Mouse (Mus musculus) left cerebral cortex, postnatal 36 days (tissue): ENCODE results near the gene Use1. TPM values are rescaled to one million over a fixed set of nuclear protein-coding genes. Genes with fewer than 3 reads are reported as not detected.

Experiments used
- DNase-seq, 2 experiments: peaks; one replicate each; pipeline ENCODE4 v3.0.0; 2021 to 2022; ENCODE audit warnings: low spot score in 2 of 2, mixed read lengths in 1 of 2
- intact Hi-C: fragments of 180-260 bp; cut with DNase I; formaldehyde crosslinking; loops from one replicate; pipeline ENCODE4 v1.15.1; 2025
- total RNA-seq, 2 experiments: library from RNA; stranded (reverse); gene quantifications; 2 replicates each; pipeline ENCODE4 v1.2.3; 2021

Use1 gene
- total RNA-seq, 2 experiments from 2014 or later = 104 to 119 TPM

DNA sequence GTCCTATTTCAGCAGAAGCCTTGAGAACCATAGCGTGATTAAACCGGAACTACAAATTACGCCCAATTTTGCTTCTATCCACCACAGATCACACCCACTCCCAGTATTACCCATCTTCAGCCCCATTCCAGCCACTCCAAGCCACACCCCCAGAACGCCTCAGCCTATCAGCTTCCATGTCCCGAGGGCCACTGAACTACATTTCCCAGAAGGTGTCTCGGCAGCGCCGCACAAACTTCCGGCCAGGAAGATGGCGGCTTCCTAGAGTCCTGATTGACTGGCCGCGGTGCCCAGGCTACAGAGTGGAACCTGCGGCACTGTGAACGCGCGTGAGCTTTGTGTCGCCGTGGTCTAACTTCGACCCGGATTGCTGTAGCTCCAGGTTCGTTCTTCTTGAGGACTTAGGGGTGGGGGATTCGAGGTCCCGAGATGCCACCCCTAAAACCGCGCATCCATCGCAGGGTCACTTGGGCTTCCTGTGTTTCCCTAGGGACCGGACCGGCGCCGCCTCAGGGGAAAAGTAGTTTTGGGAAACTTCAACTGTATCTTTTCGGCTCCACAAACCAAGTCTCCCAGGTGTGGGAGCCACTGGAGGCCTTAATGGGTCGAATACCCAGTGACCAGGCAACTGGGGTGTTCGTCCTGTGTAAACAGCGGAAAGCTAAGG lies 30.1 kb downstream of the Use1 start, which contains the start of gene Babam1:
TSS of gene Babam1 (plus strand) at position 223 of the 667 bp plus-strand sequence.
- intact Hi-C loops = loop anchor here (5.0 kb wide), 1 partner anchor 824 kb away; no protein-coding TSS in a partner anchor
- DNase-seq = peak; percentile 92

DNA sequence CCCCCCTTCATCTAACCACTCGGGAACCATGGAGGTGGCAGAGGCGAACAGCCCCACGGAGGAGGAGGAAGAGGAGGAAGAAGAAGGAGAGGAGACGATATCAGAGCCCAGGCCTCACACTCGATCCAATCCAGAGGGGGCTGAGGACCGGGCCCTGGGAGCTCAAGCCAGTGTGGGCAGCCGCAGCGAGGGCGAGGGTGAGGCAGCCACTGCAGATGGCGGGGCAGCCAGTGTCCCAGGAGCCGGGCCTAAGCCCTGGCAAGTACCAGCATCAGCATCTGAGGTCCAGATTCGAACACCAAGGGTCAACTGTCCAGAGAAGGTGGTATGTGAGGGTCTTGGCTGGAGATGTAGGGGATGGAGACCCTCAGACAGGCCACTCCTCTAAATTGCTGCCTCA lies 31.1 kb downstream of the Use1 start:
- intact Hi-C loops = loop anchor here (5.0 kb wide), 1 partner anchor 825 kb away; no protein-coding TSS in a partner anchor
- no peak for DNase-seq

DNA sequence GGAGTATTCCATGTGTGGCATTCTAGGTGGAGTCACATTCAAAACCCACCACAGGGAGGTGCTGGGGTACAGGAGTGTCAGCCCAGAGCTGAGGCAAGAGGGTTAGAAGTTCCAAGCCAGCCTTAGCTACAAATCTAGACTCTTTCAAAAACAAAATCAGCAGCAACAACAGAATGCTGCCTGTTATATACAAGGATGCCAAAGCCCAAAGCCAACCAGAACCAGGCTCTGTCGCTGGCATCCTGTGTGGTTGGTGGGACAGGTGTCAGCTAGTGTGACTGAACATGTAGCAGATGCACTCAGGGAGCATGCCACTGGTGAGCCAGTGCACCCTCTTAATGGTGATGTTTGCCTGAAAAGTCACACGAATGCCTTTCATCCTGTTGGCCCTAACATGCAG lies 34.2 kb downstream of the Use1 start:
- no peak for DNase-seq
- intact Hi-C loops = no loop called here

DNA sequence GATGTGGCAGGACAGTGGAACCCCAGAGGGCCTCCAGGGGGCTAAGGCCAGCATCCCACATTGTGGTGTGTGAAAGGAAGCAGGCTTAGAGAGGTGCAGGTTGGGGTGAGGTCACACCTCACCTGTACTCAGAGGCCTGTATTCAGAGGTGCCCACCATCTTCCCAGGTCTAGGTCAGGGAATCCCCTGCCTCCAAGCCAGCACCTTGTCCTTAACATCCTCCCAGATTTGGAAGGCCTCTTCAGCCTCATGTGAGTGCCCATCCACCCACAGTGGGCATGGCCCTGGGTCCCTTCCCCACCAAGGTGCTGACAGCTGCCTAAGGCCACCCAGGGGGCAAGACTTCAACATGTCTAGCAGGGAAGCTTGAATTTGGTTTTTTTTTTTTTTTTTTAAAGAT lies 34.8 kb downstream of the Use1 start:
- intact Hi-C loops = no loop called here

DNA sequence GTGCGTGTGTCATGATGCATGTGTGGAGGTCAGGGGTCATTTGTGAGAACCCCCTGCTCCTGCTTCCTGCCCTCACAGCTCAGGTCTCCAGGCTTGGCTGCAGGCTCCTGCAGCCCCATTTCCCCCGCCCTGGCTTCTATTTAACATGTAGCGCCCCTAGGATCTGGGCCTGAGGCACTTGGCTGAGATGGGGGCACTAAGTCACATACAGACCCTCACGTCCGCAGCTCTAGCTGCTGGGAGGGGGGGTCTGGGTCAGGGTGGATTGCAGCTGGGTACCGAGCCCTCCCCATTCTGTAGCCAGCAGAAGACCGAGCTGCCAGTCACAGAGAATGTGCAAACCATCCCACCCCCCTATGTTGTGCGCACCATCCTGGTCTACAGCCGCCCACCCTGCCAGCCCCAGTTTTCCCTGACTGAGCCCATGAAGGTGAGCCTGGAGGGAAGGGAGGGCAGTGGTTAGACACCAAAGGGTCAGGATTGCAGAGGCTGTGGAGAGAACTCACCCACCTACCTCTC lies 35.9 kb downstream of the Use1 start:
- DNase-seq = no peak
- intact Hi-C loops = no loop called here

More for the DNA sequence above, 34.8 kb downstream of the Use1 start:
- DNase-seq = no peak

DNA sequence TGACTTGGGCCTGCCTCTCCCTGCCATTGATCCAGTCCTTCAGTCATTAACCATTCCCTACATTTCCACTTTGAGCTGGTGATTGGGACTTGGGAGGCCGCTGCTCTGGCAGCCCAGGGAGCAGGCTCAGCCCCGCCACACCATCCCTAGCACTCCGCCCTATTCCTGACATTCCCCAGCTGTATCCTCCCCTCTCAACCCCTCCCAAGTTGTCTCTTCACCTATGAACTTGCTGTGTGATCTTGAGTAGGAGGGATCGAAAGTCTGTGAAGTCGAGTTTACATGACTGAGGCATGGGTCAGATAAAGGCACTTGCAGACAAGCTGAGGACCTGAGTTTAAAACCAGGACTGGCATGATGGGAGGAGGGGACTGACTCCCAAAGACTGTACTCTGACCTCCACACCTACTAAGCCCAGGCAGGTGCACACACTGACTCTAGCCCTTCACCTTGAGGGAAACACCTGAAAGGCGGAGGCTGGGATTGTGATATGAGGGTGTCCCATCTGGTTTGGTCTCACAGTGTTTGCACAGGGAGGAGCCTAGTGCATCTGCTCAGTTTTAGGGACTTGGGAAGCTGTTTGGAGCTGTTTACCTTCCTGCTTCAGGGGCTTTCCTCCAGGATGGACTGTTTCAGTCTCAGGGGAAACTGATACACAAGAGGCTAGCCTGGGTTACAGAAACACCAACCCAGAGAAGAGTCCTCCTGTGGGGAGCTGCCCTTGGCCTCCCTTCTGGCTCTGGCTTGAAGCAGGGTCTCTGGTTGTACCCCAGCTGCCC lies 36.6 kb downstream of the Use1 start:
- intact Hi-C loops = no loop called here
- no peak for DNase-seq

DNA sequence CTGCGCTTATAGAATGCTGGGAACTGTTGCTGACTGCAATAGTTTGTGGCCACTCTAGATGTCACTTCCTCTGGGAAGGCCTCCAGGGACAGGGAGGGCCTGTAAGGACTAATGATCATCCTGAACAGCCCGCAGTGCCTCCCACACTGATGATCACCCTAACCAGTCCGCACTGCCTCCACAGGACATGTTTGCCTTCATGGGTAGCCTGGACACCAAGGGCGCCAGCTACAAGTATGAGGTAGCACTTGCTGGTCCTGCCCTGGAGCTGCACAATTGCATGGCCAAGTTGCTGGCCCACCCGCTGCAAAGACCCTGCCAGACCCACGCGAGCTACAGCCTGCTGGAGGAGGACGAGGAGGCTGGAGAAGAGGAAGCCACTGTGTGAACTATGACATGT lies 37.4 kb downstream of the Use1 start:
- no peak for DNase-seq
- intact Hi-C loops = no loop called here

DNA sequence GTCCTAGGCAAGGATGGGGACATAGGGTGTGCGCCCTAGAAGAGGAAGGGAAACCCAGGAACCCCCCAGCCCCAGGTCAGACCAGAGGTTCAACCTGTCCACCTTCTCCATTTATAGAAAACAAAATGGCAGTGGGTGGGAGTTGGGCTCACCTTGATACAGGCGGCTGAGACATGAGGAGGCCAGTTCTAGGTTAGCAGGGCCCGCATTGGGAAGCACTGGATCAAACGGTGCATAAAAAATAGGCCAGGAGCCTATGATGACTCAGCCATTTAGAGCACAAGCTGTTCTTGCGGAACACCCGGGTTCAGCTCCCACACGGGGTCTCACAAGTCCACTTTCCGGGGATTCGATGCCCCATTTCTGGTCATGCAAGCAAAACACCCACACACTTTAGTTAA lies 38.3 kb downstream of the Use1 start:
- DNase-seq = no peak
- intact Hi-C loops = no loop called here

DNA sequence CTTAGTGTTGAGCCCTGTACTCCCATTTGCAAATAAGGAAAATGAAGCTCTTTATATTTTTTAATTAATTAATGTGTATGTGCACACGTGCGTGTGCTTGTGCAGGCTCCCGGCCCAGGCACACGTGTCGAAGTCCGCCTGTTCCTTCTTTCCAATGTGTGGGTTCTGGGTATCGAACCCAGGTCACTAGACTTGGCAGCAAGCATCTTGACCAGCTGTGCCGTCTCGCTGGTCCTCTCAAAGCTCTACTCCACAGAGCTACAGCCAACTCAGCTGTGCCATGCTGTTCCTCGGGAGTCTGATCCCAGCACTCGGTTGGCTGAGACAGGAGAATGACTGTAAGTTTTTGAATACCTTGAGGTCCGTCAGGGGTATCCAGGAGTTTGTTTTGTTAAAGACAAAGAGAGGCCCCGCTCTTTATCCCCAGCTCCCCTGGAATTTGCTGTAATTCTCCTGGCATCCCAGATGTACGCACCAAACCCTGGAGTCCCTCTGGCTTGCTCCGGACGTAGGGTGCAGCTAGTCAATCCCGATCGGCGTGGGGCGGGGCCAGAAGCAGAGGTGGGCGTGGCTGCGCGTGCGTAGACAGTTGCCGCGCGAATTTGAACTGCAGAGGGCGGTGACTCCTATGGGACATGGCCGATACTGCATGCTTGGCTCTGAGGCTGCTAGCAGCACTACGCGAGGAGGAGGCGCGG lies 38.9 kb downstream of the Use1 start, which contains the start of gene Ankle1:
TSS of gene Ankle1 (plus strand) at position 610 of the 698 bp plus-strand sequence.
- intact Hi-C loops = no loop called here
- DNase-seq = peak; percentile 90 to 91

DNA sequence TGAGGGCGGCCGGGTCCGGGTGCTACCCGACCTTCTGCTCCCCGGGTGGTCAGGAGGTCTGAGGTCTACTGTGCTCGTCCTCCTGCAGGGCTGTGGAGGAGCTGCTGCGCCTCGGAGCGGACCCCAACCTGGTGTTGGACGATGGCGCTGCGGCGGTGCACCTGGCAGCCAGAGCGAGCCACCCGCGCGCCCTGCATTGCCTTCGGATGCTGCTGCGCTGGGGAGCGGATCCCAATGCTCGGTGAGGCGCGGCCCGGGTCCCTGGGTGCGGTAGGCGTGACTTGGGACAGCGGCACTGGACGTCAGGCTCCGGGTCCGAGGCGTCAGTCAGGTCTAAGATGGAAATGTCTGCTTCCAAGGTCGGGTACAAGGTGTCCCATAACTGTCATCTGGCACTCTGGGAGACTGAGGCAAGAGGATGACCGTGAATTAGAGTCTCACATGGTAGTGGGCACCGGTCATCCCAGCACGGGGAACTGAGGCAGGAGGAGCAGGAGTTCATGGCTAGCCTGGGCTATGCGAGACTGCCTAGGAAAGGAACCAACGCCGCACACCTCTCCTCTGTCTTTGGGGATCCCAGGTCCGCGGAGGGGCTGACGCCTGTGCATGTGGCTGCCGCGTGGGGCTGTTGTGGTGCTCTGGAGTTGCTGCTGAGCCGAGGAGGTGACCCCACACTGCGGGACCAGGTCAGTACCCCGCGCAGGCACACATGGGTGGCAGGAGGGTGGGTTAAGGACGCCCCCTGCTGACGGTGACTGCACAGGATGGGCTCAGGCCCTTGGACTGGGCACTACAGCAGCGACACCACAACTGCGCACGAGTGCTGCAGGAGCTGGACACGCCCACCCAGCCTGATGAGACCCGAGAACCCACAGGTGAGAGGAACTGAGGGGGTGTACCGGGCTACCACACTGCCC lies 39.7 kb downstream of the Use1 start:
- intact Hi-C loops = no loop called here
- DNase-seq = no peak

DNA sequence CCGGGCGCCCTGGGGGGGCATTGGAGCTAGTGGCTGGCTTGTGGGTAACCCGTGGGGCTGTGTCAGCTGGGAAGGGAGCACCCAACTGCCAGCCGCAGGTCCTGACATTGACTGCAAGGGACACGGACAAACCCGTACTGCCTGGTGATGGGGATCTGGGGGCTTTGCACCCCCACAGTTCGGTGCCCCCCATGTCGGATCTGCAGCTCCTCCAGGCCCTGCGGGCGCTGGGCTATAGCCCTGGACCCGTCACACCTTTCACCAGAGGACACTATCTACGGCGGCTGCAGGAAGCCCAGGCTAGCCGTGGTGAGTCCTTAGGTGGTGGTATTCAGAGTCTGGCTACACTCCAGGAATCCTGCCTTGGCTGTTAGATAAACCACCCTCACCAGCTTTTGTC lies 40.8 kb downstream of the Use1 start:
- intact Hi-C loops = no loop called here
- DNase-seq = no peak

DNA sequence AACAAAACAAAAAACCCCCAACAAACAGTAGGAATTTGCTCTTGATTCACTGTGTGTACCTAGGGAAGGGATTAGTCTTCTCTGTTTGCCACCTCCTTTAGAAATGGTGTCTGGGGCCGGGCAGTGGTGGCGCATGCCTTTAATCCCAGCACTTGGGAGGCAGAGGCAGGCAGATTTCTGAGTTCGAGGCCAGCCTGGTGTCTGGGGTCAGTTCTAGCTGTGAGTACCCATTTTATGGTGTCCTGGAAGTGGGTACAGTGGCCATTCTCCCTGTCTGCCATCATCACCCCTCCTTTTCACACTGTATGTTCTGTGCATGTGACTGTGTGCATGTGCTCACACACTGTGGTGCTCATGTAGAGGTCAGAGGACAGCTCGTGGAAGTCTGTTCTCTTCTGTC lies 41.6 kb downstream of the Use1 start:
- intact Hi-C loops = no loop called here
- no peak for DNase-seq

DNA sequence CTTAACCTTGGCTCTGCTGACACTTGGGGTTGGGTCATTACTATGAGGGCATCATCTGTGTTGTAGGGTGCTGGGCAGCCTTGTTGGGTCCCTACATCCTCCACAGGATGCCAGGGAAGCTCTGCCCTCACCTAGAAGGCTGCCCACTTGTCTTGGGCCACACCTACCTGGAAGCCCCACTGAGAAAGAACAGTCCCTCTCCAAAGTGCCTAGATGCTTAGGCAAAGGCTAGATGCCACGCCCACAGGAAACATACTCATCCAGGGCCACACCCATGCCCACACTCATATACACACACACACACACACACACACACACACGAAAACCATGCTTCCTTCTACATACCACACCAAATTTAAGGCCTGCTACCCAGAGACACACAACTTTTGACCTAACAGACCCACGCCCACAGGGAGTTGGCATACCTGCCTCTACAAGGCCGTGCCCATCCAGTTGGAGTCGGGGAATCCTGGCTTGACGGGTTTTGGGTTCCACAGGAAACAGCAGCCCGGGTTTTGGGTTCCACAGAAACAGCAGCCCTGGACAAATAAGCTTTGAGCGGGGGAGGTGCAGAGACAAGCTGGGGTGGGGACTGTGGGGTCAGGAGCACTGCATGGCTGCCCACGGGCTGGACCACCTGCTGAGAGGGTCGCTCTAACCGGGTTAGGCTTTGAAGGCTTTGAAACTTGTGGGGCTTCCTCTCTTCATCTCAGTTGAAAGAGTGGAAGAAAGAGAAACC lies 45.1 kb downstream of the Use1 start:
- DNase-seq = no peak
- intact Hi-C loops = no loop called here

Other genes starting within 250 kb of the Use1 start
- 10 to 100 TPM; 24.3 to 39.4 TPM for gene Myo9b, start 94.1 kb upstream of the Use1 start, total RNA-seq
- 10 to 100 TPM; 12.3 to 15.8 TPM for gene Haus8, start 93.9 kb upstream of the Use1 start, total RNA-seq
- 10 to 100 TPM; 15.4 to 18.1 TPM for gene Ocel1, start 4.5 kb downstream of the Use1 start, total RNA-seq
- 10 to 100 TPM; 39.3 to 40.6 TPM for gene Nr2f6, start 15.1 kb downstream of the Use1 start, total RNA-seq
- 1 to 10 TPM; 3.4 to 4.9 TPM for gene Ushbp1, start 29.0 kb downstream of the Use1 start, total RNA-seq
- gene Babam1, start 30.0 kb downstream of the Use1 start, total RNA-seq = 100 to 1,000 TPM; 101 to 116 TPM
- gene Ankle1, start 39.2 kb downstream of the Use1 start, total RNA-seq = under 1 TPM in 1 of 2 experiments, not detected in 1; 0.29 TPM
- gene Abhd8, start 96.8 kb downstream of the Use1 start, total RNA-seq = 100 to 1,000 TPM; 303 to 342 TPM
- gene Mrpl34, start 98.1 kb downstream of the Use1 start, total RNA-seq = 10 to 100 TPM; 47.3 to 68.9 TPM
- 10 to 100 TPM; 70.7 to 78.7 TPM for gene Dda1, start 102.4 kb downstream of the Use1 start, total RNA-seq
- 10 to 100 TPM; 59.3 to 62.2 TPM for gene Ano8, start 119.1 kb downstream of the Use1 start, total RNA-seq
- gene Gtpbp3, start 121.3 kb downstream of the Use1 start, total RNA-seq = 10 to 100 TPM; 34.2 to 36.0 TPM
- 1 to 10 TPM; 7.4 to 9.4 TPM for gene Plvap, start 144.9 kb downstream of the Use1 start, total RNA-seq
- not detected for gene Ccdc194, start 158.9 kb downstream of the Use1 start, total RNA-seq
- gene Bst2, start 170.6 kb downstream of the Use1 start, total RNA-seq = 1 to 10 TPM; 3.5 to 4.8 TPM
- 10 to 100 TPM; 37.8 to 43.0 TPM for gene Mvb12a, start 176.1 kb downstream of the Use1 start, total RNA-seq
- not detected for gene Tmem221, start 192.0 kb downstream of the Use1 start, total RNA-seq
- under 1 TPM; 0.18 to 0.22 TPM for gene Nxnl1, start 199.8 kb downstream of the Use1 start, total RNA-seq
- 100 to 1,000 TPM in 1 of 2 experiments, 10 to 100 TPM in 1; 94.7 to 109 TPM for gene Slc27a1, start 202.0 kb downstream of the Use1 start, total RNA-seq
- 10 to 100 TPM; 31.1 to 41.6 TPM for gene Pgls, start 225.3 kb downstream of the Use1 start, total RNA-seq
- 1 to 10 TPM; 3.9 to 4.0 TPM for gene Fam129c, start 230.8 kb downstream of the Use1 start, total RNA-seq
- 10 to 100 TPM; 48.5 to 52.2 TPM for gene Colgalt1, start 244.2 kb downstream of the Use1 start, total RNA-seq